Mouse (Mus musculus) midbrain, embryonic 11.5 days (tissue): ENCODE measurements at regions not wholly inside any gene's neighbourhood (a gene's known extent, or its start where the extent isn't known, plus 50 kb on each side); places are given as distances from the start of the nearest gene placed in this dataset.
A peak's percentile ranks its signal among the peaks of the same experiment; 100 is the strongest.

Source experiments
- ATAC-seq: fragments of 200-750 bp; cut with Nextera tagmentation; 2 replicates; pipeline ENCODE4 v1.8.0; 2017; ENCODE audit warnings: moderate TSS enrichment, moderate library complexity; ENCODE audit not compliant: low FRiP score
- DNase-seq: peaks from one replicate; pipeline ENCODE4 v3.0.0; 2015; ENCODE audit warnings: low spot score; ENCODE audit errors: missing footprints
- H3K27ac ChIP-seq: fragments of 300-500 bp; sonication (generic); 2 replicates; pipeline ENCODE4 v1.5.1; 2014; ENCODE audit warnings: low read depth, low read length
- H3K27me3 ChIP-seq: fragments of 300-500 bp; sonication (generic); 2 replicates; pipeline ENCODE4 v1.6.1; 2014; ENCODE audit warnings: mild to moderate bottlenecking, low read length, moderate library complexity, mixed read lengths; ENCODE audit not compliant: control insufficient read depth, insufficient read depth
- H3K36me3 ChIP-seq: fragments of 300-500 bp; sonication (generic); 2 replicates; pipeline ENCODE4 v1.6.1; 2014; ENCODE audit warnings: mild to moderate bottlenecking, low read length, moderate library complexity, mixed read lengths; ENCODE audit not compliant: control insufficient read depth, insufficient read depth
- H3K4me1 ChIP-seq: fragments of 300-500 bp; sonication (generic); 2 replicates; pipeline ENCODE4 v1.6.1; 2014; ENCODE audit warnings: low read length; ENCODE audit not compliant: control insufficient read depth, insufficient read depth
- H3K4me2 ChIP-seq: fragments of 300-500 bp; sonication (generic); 2 replicates; pipeline ENCODE4 v1.6.1; 2014; ENCODE audit warnings: mild to moderate bottlenecking, moderate library complexity
- H3K4me3 ChIP-seq: fragments of 300-500 bp; sonication (generic); 2 replicates; pipeline ENCODE4 v1.5.1; 2014; ENCODE audit warnings: low read depth, low read length
- H3K9ac ChIP-seq: fragments of 300-500 bp; sonication (generic); 2 replicates; pipeline ENCODE4 v1.6.1; 2014; ENCODE audit warnings: low read length
- H3K9me3 ChIP-seq: fragments of 300-500 bp; sonication (generic); 2 replicates; pipeline ENCODE4 v1.6.1; 2016; ENCODE audit warnings: low read length; ENCODE audit not compliant: control insufficient read depth
- WGBS: fragments of 180-500 bp; shearing (Covaris S2); extraction: QIAGEN DNeasy Blood & Tissue Kit; methylation state at CpG from one replicate; pipeline ENCODE4 v1.1.7; 2014; 5-methylcytosine and 5-hydroxymethylcytosine counted together

DNA sequence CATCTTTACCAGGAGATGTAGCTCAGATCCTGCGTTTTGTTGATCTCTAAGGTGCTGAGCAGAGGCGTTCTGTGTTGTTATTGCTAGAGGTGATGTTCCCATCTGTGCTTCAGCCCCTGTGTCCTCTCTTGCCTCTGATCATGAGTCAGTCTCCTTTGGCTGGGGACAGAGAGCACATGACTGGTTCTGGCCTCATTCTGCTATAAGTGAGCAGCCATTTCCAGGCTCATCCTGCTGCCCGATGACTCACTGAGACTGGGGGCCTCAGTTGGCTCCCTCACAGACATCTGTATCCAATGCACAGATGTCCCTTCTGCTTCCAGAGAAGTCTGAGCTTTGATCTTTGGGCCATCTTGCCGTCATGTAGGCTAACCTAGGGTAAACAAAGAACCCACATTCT, 194.9 kb upstream of the Gm21798 start:
- H3K9me3 ChIP-seq = no peaks in the 10 kb centered on the region
- no peak overlapping the region for H3K9ac ChIP-seq
- DNase-seq = no peak
- no peak overlapping the region for H3K4me3 ChIP-seq
- ATAC-seq = no peak
- no peak overlapping the region for H3K4me2 ChIP-seq
- no peak overlapping the region for H3K27ac ChIP-seq
- H3K4me1 ChIP-seq = no peaks in the 10 kb centered on the region
- no peaks in the 10 kb centered on the region for H3K27me3 ChIP-seq
- no peaks in the 10 kb centered on the region for H3K36me3 ChIP-seq
- WGBS = 90% methylated on average over 4 of the region's 4 CpGs

DNA sequence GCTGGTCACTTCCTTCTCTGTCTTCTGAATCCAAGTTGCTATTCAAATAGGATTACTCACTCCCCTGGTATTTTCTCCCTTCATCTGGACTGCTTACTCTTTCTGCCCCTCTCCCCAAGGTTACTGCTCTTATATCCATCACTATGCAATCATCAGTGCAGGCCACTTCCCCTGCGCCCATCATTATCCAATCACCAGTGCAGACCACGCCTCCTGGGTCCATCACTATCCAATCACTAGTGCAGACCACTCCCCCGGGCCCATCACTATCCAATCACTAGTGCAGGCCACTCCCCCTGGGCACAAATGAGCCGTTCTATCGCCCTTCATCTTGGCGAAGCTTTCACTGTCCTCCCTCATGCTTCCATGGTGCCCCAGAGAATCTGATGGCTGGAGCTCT, 191.1 kb upstream of the Gm21798 start:
- DNase-seq (no peak), ATAC-seq (peak; percentile 60)
- H3K9me3 ChIP-seq = no peaks in the 10 kb centered on the region
- no peaks in the 10 kb centered on the region for H3K27me3 ChIP-seq
- no peaks in the 10 kb centered on the region for H3K4me1 ChIP-seq
- H3K9ac ChIP-seq = no peak overlapping the region
- no peaks in the 10 kb centered on the region for H3K36me3 ChIP-seq
- no peak overlapping the region for H3K4me3 ChIP-seq
- H3K4me2 ChIP-seq = no peak overlapping the region
- 84% methylated on average over 6 of the region's 6 CpGs for WGBS
- H3K27ac ChIP-seq = no peak overlapping the region

DNA sequence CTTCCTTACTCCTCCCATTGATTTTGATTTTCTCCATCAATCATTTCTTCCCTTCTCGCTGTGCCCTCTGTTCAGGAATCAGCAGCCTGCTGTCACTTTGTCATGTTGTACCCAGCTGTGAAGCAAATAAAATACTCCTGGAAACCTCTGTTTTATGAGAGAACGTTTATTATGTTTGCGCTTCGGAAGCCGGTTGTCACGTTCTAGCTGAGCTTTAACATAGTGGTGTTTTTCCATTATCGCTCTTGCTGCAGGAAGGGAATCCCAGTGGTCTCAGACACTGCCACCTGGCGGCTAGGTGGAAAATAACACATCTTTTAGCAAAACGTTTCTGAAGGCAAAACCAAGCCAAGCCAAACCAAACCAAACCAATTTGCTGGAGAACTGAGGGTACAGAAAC, 190.2 kb upstream of the Gm21798 start:
- Histone ChIP-seq H3K27me3 (no peaks in the 10 kb centered on the region), H3K4me1 (no peaks in the 10 kb centered on the region), H3K4me3 (no peak overlapping the region), H3K27ac (no peak overlapping the region), H3K4me2 (no peak overlapping the region), H3K9me3 (no peaks in the 10 kb centered on the region), H3K9ac (no peak overlapping the region), H3K36me3 (no peaks in the 10 kb centered on the region)
- ATAC-seq (no peak), DNase-seq (peak; percentile 93)
- WGBS = 28% methylated on average over 9 of the region's 9 CpGs
